Mouse (Mus musculus): ENCODE results near the gene Rabl3.

The Rabl3 gene

GRCm38 (mm10) chr16:37591551-37591950 lies 51.9 kb downstream of the Rabl3 start:
- no peak for DNase-seq (ENCODE audit: low read depth, low spot score)

GRCm38 (mm10) chr16:37597412-37597811 lies 57.7 kb downstream of the Rabl3 start:
- DNase-seq (ENCODE audit: low read depth, low spot score), result no peak

- DNase-seq (ENCODE audit: low read depth, low spot score), result peak; percentile 8
Measured at GRCm38 (mm10) chr16:37598463-37598862, 58.8 kb downstream of the Rabl3 start.

GRCm38 (mm10) chr16:37599326-37599725 lies 59.6 kb downstream of the Rabl3 start:
- DNase-seq (ENCODE audit: low read depth, low spot score), result no peak

GRCm38 (mm10) chr16:37603431-37603830 lies 63.7 kb downstream of the Rabl3 start:
- DNase-seq (ENCODE audit: low read depth, low spot score), result no peak

- no peak for DNase-seq (ENCODE audit: low read depth, low spot score)
Measured at GRCm38 (mm10) chr16:37604243-37604642, 64.6 kb downstream of the Rabl3 start.

GRCm38 (mm10) chr16:37610333-37610732 lies 70.6 kb downstream of the Rabl3 start:
- DNase-seq (ENCODE audit: low read depth, low spot score), result no peak

- DNase-seq (ENCODE audit: low read depth, low spot score), result no peak
Measured at GRCm38 (mm10) chr16:37611072-37611471, 71.4 kb downstream of the Rabl3 start.

GRCm38 (mm10) chr16:37612013-37612412 lies 72.3 kb downstream of the Rabl3 start:
- DNase-seq (ENCODE audit: low read depth, low spot score), result no peak

GRCm38 (mm10) chr16:37614540-37614939 lies 74.9 kb downstream of the Rabl3 start:
- DNase-seq (ENCODE audit: low read depth, low spot score), result no peak

GRCm38 (mm10) chr16:37615429-37615828 lies 75.7 kb downstream of the Rabl3 start:
- no peak for DNase-seq (ENCODE audit: low read depth, low spot score)

GRCm38 (mm10) chr16:37616104-37616503 lies 76.4 kb downstream of the Rabl3 start:
- no peak for DNase-seq (ENCODE audit: low read depth, low spot score)

- no peak for DNase-seq (ENCODE audit: low read depth, low spot score)
Measured at GRCm38 (mm10) chr16:37617695-37618094, 78.0 kb downstream of the Rabl3 start.
